ENCODE assay signal across 17 mouse cellular contexts in the genomic region with DNA sequence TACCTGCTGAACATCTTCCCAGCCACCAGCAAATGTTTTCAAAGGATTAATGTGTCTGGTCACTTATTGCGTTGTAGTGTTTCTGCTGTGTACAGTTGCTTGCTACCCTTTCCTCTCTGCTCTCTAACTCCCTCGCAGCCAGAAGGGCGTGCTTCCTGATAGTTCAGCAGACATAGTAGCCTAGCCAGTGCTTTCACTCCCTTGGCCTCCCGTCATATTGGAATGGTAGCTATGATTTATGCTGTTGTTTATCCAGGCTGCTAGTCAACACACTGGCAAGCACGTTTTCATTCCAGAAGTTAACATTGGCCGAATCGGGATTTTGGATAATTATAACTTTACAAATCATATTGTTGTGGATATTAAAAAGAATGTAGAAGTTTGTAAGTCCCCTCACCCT. TPM values are rescaled to one million over a fixed set of nuclear protein-coding genes. Genes with fewer than 3 reads are reported as not detected.
"Had no signal": no experiment of that assay in that cellular context is flagged by ENCODE, and none has a peak within 500 bp of the region (broad histone marks: within the 10 kb centered on the region; RNA-seq: fewer than 3 reads in every experiment).

No protein-coding gene starts in this region.

- H3K4me2 ChIP-seq: limb, embryonic 13.5 days; lung, embryonic 14.5 days; midbrain, embryonic 13.5 days had no signal

- H3K4me3 ChIP-seq: limb, embryonic 13.5 days; midbrain, embryonic 13.5 days had no signal

- H3K27ac ChIP-seq: limb, embryonic 13.5 days; macrophage; midbrain, embryonic 13.5 days had no signal

- DNase-seq: left cerebral cortex, postnatal 4 days; lung, embryonic 14.5 days; lung, postnatal 10 days; retina, postnatal 1 day; right cerebral cortex, postnatal 4 days; spleen, adult 18-20 months; thymus, adult 18-20 months; thymus, postnatal 25 days had no signal

- H3K36me3 ChIP-seq: limb, embryonic 13.5 days; midbrain, embryonic 13.5 days had no signal

- H3K9me3 ChIP-seq: limb, embryonic 13.5 days; midbrain, embryonic 13.5 days had no signal

- H3K9ac ChIP-seq: limb, embryonic 13.5 days; lung, embryonic 14.5 days; midbrain, embryonic 13.5 days had no signal

- ATAC-seq: intestine, embryonic 16.5 days had no signal

- H3K27me3 ChIP-seq: limb, embryonic 13.5 days; midbrain, embryonic 13.5 days had no signal

RNA-seq across cellular contexts. Expression of gene Gpr171, which starts 41.5 kb away (rescaled TPM):
- total RNA-seq: layer of hippocampus, adult 8-10 months; layer of hippocampus, postnatal 14 days; left cerebral cortex, adult 18-20 months; left cerebral cortex, postnatal 10 days; left cerebral cortex, postnatal 4 days; midbrain, postnatal 0 days had no signal
